Mouse (Mus musculus) limb, embryonic 13.5 days (tissue): ENCODE measurements around the gene Zfp507. TPM values are rescaled to one million over a fixed set of nuclear protein-coding genes. Genes with fewer than 3 reads are reported as not detected.

Source experiments
- ATAC-seq: fragments of 200-750 bp; cut with Nextera tagmentation; 2 replicates; pipeline ENCODE4 v1.8.0; 2017; ENCODE audit warnings: low read depth, moderate number of reproducible peaks, moderate TSS enrichment; ENCODE audit not compliant: low FRiP score
- H3K27ac ChIP-seq: fragments of 300-500 bp; sonication (generic); 2 replicates; pipeline ENCODE4 v1.5.1; 2015; ENCODE audit warnings: inconsistent platforms, mild to moderate bottlenecking, moderate library complexity
- H3K27me3 ChIP-seq: fragments of 300-500 bp; sonication (generic); 2 replicates; pipeline ENCODE4 v1.6.1; 2015; ENCODE audit warnings: mild to moderate bottlenecking, inconsistent platforms
- H3K36me3 ChIP-seq: fragments of 300-500 bp; sonication (generic); 2 replicates; pipeline ENCODE4 v1.6.1; 2015; ENCODE audit warnings: inconsistent platforms, mild to moderate bottlenecking, moderate library complexity
- H3K4me1 ChIP-seq: fragments of 300-500 bp; sonication (generic); 2 replicates; pipeline ENCODE4 v1.6.1; 2015; ENCODE audit warnings: inconsistent platforms
- H3K4me2 ChIP-seq: fragments of 300-500 bp; sonication (generic); replicated peaks from 2 replicates; pipeline ENCODE4 v1.6.1; 2015; ENCODE audit warnings: inconsistent platforms, mild to moderate bottlenecking, moderate library complexity
- H3K4me3 ChIP-seq: fragments of 300-500 bp; sonication (generic); 2 replicates; pipeline ENCODE4 v1.5.1; 2015; ENCODE audit warnings: moderate library complexity, mild to moderate bottlenecking, inconsistent platforms
- H3K9ac ChIP-seq: fragments of 300-500 bp; sonication (generic); 2 replicates; pipeline ENCODE4 v1.6.1; 2015; ENCODE audit warnings: mild to moderate bottlenecking, inconsistent platforms
- H3K9me3 ChIP-seq: fragments of 300-500 bp; sonication (generic); 2 replicates; pipeline ENCODE4 v1.6.1; 2016; ENCODE audit warnings: inconsistent platforms
- WGBS: fragments of 180-500 bp; shearing (Covaris S2); methylation state at CpG from one replicate; pipeline ENCODE4 v1.1.7; 2015; 5-methylcytosine and 5-hydroxymethylcytosine counted together
- polyA plus RNA-seq: library from polyadenylated mRNA; unstranded; fragments of >200 nt; fragmentation: Nextera tagmentation; extraction: Ambion mirVana; gene quantifications from 2 replicates; pipeline ENCODE4 v1.2.1, GENCODE M21; 2015

The Zfp507 gene
- polyA plus RNA-seq, 1 experiment from 2014 or later, result 20.8 TPM

DNA sequence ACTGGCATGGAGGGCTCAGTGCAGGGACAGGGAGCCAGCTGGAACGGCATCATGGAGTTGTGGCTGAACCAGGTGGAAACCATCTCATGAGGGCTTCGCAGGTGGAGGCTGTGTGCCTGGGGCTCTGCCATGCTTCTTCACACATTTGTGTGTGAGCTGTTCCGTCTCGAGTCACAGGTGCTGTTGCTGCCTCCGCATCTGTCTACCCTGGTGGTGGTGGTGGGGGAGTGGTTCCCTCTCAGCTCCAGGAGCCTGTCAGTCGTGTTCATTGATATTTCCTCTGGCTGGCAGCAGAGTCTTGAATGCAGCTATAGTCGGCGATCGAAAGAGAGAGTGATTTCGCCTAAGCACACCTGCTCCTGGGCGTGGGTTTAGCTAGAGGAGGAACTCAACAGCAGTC lies 10.5 kb upstream of the Zfp507 start:
- no peaks in the 10 kb centered on the region for H3K9me3 ChIP-seq
- H3K27me3 ChIP-seq, result no peaks in the 10 kb centered on the region
- 77% methylated on average over 11 of the region's 11 CpGs for WGBS
- H3K36me3 ChIP-seq, result no peaks in the 10 kb centered on the region
- ATAC-seq, result no peak
- no peak overlapping the region for H3K4me3 ChIP-seq
- H3K27ac ChIP-seq, result no peak overlapping the region
- H3K4me1 ChIP-seq, result no peaks in the 10 kb centered on the region
- no peak overlapping the region for H3K4me2 ChIP-seq
- no peak overlapping the region for H3K9ac ChIP-seq

DNA sequence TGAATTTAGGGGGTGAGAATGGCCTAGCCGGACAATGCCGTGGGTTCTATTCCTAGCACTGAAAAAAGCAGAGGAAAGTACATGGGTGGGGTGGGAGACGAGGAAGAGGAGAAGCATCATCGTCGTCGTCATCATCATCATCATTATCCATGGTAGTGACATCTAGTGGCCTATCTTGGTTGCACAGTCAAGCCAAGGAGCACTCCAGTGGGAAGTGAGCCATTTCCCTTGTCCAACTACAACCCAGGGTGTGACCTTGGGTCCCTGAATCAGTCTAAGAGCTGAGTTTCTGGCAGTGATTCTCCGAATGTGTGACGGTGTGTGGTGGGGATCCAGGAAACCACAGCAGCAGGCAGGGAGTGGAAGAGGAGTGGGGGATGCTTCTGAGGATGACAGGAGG lies 7.9 kb upstream of the Zfp507 start:
- Histone ChIP-seq H3K4me1 (no peaks in the 10 kb centered on the region), H3K27ac (no peak overlapping the region), H3K9ac (no peak overlapping the region), H3K27me3 (no peaks in the 10 kb centered on the region), H3K4me2 (no peak overlapping the region), H3K36me3 (no peaks in the 10 kb centered on the region), H3K9me3 (no peaks in the 10 kb centered on the region), H3K4me3 (no peak overlapping the region)
- 49% methylated on average over 8 of the region's 8 CpGs for WGBS
- ATAC-seq, result no peak

DNA sequence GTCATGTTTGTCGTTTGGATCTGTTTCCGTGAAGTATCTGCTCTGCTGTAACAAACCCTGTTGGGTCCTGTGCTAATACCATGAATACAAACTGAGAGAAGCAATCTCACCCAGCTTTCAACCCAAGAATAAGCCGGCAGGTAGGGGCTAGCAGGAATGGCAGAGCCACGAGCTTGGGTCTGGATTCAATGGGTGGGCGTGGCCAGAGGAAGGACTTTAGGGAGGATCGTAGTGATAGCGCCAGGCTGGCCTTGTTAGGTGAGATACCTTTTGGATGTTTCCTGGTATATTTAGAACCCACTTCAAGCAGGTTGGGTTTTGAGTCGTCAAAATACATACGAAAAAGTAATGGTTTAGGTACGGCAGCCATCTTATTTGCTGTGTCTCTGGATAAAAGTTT lies 1.4 kb upstream of the Zfp507 start:
- peaks cover 10% of the 10 kb centered on the region for H3K4me1 ChIP-seq
- H3K4me2 ChIP-seq, result no peak overlapping the region
- H3K4me3 ChIP-seq, result no peak overlapping the region
- no peaks in the 10 kb centered on the region for H3K27me3 ChIP-seq
- no peak for ATAC-seq
- H3K9me3 ChIP-seq, result no peaks in the 10 kb centered on the region
- H3K27ac ChIP-seq, result no peak overlapping the region
- peaks cover 21% of the 10 kb centered on the region for H3K36me3 ChIP-seq
- WGBS, result 81% methylated on average over 10 of the region's 10 CpGs
- no peak overlapping the region for H3K9ac ChIP-seq

DNA sequence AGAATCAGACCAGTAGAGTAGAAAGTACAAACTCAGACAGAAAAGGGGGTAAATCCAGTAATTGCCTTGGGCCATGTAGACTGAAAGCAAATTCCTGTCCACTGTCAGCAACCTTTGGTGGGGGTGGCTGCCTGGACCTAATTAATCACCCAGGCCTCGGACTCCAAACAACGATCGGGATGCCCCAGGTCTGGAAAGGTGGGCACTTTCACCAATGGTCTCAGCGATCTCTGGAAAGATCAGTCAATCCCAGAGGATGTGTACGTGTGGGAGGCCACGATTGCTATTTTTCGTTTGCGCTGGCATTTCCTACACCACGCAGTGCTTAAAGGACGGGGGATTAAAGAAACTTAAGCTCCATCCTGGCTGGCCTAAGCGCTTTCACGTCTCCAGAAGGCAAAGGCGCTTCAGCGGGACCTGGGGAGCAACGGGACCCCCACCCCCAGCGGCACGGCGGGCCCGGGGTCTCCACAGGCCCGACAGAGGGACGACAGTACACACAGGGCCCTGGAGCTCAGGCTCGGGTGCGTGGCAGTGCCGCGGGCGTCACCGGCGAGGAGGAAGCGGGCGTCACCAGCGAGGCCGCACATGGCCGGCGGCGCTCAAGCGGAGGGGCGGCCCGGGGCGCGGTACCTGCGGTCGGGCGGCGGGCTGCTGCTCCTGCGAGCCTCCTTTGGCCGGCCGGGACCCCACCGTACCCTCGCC lies 450 bp downstream of the Zfp507 start:
- no peaks in the 10 kb centered on the region for H3K27me3 ChIP-seq
- H3K36me3 ChIP-seq, result peaks cover 37% of the 10 kb centered on the region
- H3K9ac ChIP-seq, result peak overlapping the region; percentile 97
- H3K27ac ChIP-seq, result peak overlapping the region; percentile 86
- WGBS, result under 1% methylated on average over 46 of the region's 49 CpGs
- no peaks in the 10 kb centered on the region for H3K9me3 ChIP-seq
- H3K4me1 ChIP-seq, result peaks cover 10% of the 10 kb centered on the region
- ATAC-seq, result peak; percentile 87
- H3K4me3 ChIP-seq, result peak overlapping the region; percentile 88
- H3K4me2 ChIP-seq, result peak overlapping the region; percentile 82

DNA sequence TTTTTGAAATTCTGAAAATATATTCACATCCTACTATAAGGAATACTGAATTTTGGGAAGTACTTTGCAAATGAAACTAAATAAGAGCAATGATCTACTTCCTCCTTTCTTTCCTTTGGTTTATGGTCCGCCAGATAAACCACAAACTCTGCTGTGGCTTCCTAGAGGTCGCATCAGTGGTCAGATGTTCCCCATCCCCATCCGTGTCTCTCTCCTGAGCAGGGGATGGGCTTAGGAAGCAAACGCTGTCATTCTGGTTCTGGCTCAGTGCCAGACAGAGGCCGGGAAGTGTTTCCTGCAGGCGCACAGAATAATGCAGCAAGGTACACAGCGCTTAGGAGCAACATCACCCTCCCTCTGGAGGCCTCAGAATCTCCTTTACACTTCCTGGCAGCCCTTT lies 6.7 kb downstream of the Zfp507 start:
- Histone ChIP-seq H3K4me3 (no peak overlapping the region), H3K27me3 (no peaks in the 10 kb centered on the region), H3K9ac (no peak overlapping the region), H3K4me2 (no peak overlapping the region), H3K27ac (no peak overlapping the region), H3K4me1 (peaks cover 9% of the 10 kb centered on the region), H3K36me3 (peaks cover 94% of the 10 kb centered on the region), H3K9me3 (no peaks in the 10 kb centered on the region)
- 73% methylated on average over 7 of the region's 7 CpGs for WGBS
- no peak for ATAC-seq

DNA sequence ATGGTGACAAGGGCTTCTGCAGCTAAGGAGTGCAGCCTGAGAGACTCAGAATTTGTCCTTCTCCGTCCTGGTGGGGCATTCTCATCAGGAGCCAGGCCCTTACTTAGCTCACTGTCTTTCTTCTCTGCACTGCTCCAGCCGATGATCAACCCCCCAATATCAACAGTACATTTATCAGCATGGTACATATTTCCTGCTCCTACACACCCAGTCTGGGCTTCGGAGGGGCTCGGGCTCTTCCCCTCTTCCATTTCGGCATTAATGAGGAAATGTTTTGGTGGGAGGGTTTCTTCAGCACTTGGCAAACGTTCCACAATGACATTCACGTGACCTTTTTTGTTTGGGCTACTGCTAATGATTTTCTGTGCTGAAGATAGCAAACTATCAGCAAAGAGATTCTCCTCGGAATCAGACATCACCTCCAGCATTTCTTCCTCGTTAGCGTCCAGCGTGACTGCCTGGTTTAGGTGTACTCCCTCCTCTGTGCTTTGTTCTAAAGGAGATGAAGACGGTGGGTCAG lies 8.6 kb downstream of the Zfp507 start:
- Histone ChIP-seq H3K36me3 (peaks cover 95% of the 10 kb centered on the region), H3K9me3 (no peaks in the 10 kb centered on the region), H3K27me3 (no peaks in the 10 kb centered on the region), H3K4me2 (no peak overlapping the region), H3K4me3 (no peak overlapping the region), H3K9ac (no peak overlapping the region), H3K27ac (no peak overlapping the region), H3K4me1 (peaks cover 10% of the 10 kb centered on the region)
- no peak for ATAC-seq
- 88% methylated on average over 12 of the region's 12 CpGs for WGBS

DNA sequence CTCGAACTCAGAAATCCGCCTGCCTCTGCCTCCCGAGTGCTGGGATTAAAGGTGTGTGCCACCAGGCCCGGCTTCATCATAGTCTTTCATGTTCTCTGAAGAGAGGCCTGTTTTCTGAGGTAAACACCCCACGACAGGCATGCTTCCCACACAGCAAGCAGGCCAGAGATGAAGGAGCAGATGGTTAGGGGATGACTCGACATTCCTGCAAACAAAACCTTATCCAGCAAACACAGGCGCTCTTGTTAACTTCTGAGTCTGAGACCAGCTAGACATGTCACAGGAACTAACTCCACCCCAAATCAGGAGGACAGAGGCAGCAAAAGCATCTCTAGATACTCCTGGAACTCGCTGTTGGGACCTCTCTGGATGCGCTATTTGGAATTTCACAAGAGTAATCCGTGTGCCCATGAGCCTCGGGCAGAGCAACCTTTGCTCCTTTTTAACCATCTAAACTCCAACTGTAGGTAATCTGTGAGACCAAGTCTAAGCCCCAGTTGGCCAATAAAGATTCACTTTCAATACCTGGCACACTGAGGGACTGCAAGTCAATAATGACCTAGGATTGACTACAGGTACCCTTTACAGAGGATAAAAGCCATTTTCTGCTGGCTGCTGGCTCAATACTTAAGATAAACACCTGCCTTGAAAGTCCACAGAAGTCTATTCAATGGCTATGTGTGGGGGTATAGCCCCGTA lies 10.5 kb downstream of the Zfp507 start:
- Histone ChIP-seq H3K4me2 (no peak overlapping the region), H3K4me3 (no peak overlapping the region), H3K36me3 (peaks cover 93% of the 10 kb centered on the region), H3K9ac (no peak overlapping the region), H3K9me3 (no peaks in the 10 kb centered on the region), H3K27ac (no peak overlapping the region), H3K4me1 (peaks cover 10% of the 10 kb centered on the region), H3K27me3 (no peaks in the 10 kb centered on the region)
- WGBS, result 86% methylated on average over 12 of the region's 12 CpGs
- no peak for ATAC-seq

DNA sequence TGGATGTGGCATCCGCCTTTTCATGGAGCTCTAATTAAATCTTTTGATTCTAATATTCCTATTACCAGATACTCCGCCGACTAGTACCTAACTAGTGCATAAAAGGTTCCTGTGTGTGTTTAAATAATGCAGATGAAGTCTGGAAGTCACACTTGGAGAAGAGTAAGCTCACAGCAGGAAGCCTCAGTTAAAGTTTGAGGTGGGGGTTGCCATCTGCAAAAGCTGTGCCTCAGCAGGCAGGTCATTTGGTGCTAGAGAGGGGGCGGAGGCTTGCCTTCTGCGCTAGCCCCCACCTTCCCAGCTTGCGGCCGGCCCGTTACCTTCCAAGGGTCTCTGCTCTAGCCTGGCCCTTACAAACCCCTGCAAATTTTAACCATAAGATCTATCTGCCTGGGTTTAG lies 11.9 kb downstream of the Zfp507 start:
- no peak for ATAC-seq
- no peaks in the 10 kb centered on the region for H3K9me3 ChIP-seq
- H3K4me2 ChIP-seq, result no peak overlapping the region
- no peak overlapping the region; the same call in 1 of the 2 replicates for H3K9ac ChIP-seq
- no peaks in the 10 kb centered on the region for H3K27me3 ChIP-seq
- H3K4me1 ChIP-seq, result peaks cover 10% of the 10 kb centered on the region
- H3K36me3 ChIP-seq, result peaks cover 90% of the 10 kb centered on the region
- WGBS, result 31% methylated on average over 8 of the region's 8 CpGs
- H3K4me3 ChIP-seq, result no peak overlapping the region
- H3K27ac ChIP-seq, result no peak overlapping the region

DNA sequence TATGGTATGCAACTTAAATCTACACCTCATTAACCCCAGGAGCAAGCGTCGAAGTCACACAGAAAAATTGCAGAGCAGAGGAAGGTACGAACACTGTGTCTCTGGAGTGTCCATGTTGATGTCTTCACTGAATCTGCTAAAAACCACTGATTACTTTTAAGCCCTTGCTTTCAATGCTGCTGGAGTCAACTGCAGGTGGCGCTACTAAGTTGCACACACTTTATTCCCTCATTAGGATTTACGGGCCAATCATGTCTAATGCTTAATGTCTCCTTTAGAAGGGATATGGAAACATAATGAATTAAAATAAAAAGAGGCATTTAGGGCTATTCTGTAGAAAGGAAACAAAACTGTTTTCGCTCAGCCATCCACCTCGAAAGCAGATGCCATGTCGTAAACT lies 12.6 kb downstream of the Zfp507 start:
- no peak overlapping the region for H3K4me2 ChIP-seq
- peaks cover 10% of the 10 kb centered on the region for H3K4me1 ChIP-seq
- 56% methylated on average over 8 of the region's 8 CpGs for WGBS
- H3K27ac ChIP-seq, result no peak overlapping the region
- peaks cover 91% of the 10 kb centered on the region for H3K36me3 ChIP-seq
- no peak overlapping the region for H3K9ac ChIP-seq
- H3K4me3 ChIP-seq, result no peak overlapping the region
- no peaks in the 10 kb centered on the region for H3K27me3 ChIP-seq
- no peak for ATAC-seq
- no peaks in the 10 kb centered on the region for H3K9me3 ChIP-seq

DNA sequence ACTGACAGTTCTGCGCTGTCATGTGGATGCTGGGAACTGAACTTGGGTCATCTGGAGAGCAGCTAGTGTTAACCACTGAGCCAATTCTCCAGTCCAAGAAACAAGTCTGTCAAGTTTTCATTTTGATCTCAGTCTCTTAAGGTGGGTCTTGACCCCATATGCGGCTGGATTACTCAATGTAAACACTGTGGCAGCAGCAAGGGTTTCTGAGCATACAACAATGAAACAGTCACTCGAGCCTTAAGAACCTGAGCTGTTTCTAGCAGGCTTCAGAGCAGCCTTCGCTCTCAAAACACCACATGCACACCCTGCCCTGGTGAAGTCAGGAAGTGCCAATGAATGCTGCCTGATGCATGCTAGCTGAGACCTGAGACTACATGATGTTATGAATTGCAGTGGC lies 17.2 kb downstream of the Zfp507 start:
- 81% methylated on average over 4 of the region's 4 CpGs for WGBS
- no peak overlapping the region for H3K27ac ChIP-seq
- H3K36me3 ChIP-seq, result peaks cover 80% of the 10 kb centered on the region
- ATAC-seq, result no peak
- H3K27me3 ChIP-seq, result no peaks in the 10 kb centered on the region
- no peak overlapping the region for H3K4me2 ChIP-seq
- H3K4me3 ChIP-seq, result no peak overlapping the region
- no peaks in the 10 kb centered on the region for H3K9me3 ChIP-seq
- H3K4me1 ChIP-seq, result no peaks in the 10 kb centered on the region
- no peak overlapping the region for H3K9ac ChIP-seq

DNA sequence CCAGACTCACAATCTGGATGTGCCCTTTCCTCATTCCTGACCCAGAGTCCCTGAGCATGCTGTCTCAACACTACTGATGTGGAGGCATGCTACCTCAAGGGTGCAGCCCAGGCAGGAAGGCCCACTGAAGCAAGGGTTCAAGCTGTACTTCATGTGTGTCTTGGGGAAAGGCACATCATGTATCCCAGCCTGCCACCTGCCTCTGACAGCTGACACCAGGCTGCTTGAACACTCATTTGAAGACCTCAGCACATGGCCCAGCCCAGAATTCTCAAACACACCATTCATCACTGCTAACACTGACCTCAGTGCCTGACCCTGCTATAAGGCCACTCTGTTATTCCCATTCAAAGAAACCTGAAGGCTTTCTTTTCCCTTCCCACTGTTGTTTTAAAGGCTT lies 20.6 kb downstream of the Zfp507 start:
- H3K4me1 ChIP-seq, result no peaks in the 10 kb centered on the region
- ATAC-seq, result no peak
- no peak overlapping the region for H3K4me3 ChIP-seq
- H3K27ac ChIP-seq, result no peak overlapping the region
- H3K27me3 ChIP-seq, result no peaks in the 10 kb centered on the region
- no peak overlapping the region for H3K4me2 ChIP-seq
- no peak overlapping the region for H3K9ac ChIP-seq
- peaks cover 80% of the 10 kb centered on the region for H3K36me3 ChIP-seq
- H3K9me3 ChIP-seq, result no peaks in the 10 kb centered on the region

DNA sequence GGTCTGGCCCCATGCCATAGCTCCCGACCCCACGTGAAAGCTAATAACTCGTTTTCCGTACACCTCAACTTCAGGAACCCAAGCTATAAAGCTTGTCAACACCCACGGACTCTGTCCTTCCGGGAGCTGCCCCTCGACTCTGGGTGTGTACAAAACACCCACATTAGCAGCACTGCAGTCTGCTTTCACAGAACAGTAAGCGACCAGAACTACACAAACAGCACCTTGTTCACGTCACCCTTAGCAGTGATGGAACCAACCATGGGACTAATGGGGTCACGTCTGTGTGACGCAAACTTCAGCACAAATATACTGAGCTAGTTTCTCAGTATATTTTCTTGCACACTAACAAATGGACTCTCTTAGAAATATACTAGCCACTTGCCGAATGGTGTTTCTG lies 28.7 kb downstream of the Zfp507 start:
- Histone ChIP-seq H3K4me2 (no peak overlapping the region), H3K36me3 (peaks cover 66% of the 10 kb centered on the region), H3K4me3 (no peak overlapping the region), H3K9ac (no peak overlapping the region), H3K27ac (no peak overlapping the region), H3K9me3 (no peaks in the 10 kb centered on the region), H3K27me3 (no peaks in the 10 kb centered on the region), H3K4me1 (no peaks in the 10 kb centered on the region)
- ATAC-seq, result no peak
- WGBS, result 81% methylated on average over 12 of the region's 12 CpGs
